Mouse (Mus musculus): ENCODE data around the gene Abl1.

Abl1 gene

DNA sequence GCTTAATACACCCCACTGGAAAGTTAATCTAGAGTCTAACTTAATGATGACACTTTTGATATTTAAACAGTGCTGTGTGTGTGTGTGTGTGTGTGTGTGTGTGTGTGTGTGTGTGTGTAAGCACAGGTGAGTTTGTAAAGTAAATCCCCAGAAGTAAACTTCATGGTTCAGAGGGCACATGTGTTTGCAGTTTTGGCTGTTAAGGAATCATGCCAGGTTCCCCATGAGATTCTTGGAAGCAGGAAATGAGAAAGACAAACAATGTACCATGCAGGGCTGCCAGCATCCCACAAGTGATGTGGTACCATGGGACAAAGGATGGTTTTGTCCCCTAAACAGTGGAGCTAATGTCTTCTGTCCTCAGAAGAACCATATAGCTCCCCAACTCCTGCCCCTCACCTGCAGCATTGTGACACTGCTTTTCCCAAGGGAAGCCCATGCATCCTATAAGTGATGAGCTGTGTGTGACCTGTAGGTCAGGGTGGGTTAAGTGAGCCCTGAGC lies 57.6 kb downstream of the Abl1 start:
- DNase-seq (ENCODE audit: low spot score) = no peak

DNA sequence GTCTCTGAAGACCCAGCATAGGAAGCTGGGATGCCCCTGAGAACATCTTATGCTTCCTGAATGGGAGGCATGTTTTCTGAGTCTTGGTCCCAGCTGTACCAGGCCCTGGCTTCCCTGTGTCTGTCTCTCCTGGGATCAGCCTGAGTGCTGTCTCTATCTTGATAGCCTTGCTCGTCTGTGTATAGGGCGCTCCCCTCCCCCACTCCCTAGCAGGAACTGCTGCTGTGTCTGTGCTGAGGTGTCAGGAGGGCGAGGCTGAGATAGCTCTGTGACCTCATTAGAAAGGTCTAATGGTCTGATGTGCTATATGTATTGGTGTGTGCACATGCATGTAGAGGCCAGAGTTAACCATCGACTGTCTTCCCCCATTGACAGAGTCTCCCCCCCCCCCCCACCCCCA lies 58.7 kb downstream of the Abl1 start:
- no peak for DNase-seq (ENCODE audit: low spot score)

- no peak for DNase-seq (ENCODE audit: low spot score)
Measured at GRCm38 (mm10) chr2:31749046-31749709, 61.0 kb downstream of the Abl1 start.

- no peak for DNase-seq (ENCODE audit: low spot score)
Measured at GRCm38 (mm10) chr2:31750133-31750532, 62.0 kb downstream of the Abl1 start.

GRCm38 (mm10) chr2:31757472-31757871 lies 69.3 kb downstream of the Abl1 start:
- no peak for DNase-seq (ENCODE audit: low spot score)

DNA sequence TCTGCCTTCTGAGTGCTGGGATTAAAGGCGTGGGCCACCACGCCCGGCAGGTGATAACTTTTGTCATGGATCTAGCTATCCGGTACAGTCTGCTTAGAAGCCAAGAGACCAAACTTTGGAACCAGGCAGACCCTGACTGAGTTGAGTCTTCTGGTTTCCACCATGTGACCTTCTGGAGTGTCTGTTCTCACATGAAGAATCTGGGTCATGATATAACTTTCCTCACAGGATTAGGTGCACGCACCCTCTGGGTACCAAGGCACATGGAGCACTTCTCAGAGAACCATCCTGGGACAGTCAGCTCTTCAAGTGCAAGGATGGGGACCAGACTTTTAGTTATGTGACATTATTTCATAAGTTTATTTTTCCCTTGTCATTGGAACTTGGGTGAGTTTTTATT lies 70.8 kb downstream of the Abl1 start:
- DNase-seq (ENCODE audit: low spot score) = no peak

- DNase-seq (ENCODE audit: low spot score) = peak; percentile 60
Measured at GRCm38 (mm10) chr2:31759751-31760460, 71.7 kb downstream of the Abl1 start.

DNA sequence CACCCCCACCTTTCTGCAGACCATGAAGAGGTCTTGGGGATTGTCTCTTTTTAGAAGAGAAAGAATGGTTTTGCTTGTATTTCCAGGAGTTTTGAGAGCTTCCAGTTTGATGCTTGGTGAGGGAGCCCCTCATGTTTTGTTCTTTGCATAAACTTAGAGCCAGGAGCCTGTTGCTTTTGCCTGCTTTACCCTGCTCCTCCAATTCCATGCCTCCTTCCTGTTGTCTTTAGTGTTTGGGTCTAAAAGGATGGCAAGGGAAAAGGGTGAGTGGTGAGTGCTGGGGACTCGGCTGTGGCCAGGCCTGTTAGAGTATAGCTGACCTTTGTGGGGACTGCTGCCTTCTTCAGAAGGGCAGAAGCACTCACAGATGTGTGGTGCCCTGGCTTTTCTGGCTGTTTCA lies 72.3 kb downstream of the Abl1 start:
- no peak for DNase-seq (ENCODE audit: low spot score)

GRCm38 (mm10) chr2:31761115-31761531 lies 72.9 kb downstream of the Abl1 start:
- no peak for DNase-seq (ENCODE audit: low spot score)

DNA sequence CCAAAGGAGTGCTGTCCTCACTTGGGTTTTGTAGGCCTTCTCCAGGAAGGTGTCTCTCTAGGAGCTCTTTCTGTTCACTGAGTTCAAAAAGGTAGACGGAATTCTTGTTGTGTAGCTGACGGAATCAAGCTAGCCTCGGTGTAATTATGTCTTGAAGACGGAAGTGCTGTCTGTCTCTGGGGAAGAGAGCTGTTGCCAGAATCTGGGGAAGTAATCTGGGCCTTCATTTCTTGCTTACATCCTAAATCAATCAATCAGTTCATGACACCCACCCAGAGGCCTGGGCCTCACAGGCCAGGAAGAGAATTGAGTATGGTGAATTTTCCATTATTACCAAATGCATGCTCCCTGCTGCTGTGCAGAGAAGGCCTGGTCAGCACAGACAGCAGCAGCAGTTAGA lies 73.4 kb downstream of the Abl1 start:
- DNase-seq (ENCODE audit: low spot score) = no peak

DNA sequence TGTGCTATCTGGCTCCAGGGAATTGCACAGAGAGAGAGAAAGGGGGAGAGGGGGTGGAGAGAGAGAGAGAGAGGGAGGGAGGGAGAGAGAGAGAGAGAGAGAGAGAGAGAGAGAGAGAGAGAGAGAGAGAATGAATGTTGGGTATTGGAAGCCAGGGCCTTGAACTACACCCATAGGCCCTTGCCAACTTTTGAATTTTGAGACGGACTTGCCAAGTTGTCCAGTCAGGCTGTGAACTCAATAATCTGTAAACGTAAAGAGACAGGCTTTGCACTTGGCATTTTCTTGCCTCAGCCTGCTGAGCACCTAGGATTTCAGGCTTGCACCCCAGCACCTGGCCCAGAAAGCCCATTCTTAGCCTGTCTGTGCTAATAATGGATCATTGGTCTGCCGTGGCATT lies 74.0 kb downstream of the Abl1 start:
- DNase-seq (ENCODE audit: low spot score) = no peak

DNA sequence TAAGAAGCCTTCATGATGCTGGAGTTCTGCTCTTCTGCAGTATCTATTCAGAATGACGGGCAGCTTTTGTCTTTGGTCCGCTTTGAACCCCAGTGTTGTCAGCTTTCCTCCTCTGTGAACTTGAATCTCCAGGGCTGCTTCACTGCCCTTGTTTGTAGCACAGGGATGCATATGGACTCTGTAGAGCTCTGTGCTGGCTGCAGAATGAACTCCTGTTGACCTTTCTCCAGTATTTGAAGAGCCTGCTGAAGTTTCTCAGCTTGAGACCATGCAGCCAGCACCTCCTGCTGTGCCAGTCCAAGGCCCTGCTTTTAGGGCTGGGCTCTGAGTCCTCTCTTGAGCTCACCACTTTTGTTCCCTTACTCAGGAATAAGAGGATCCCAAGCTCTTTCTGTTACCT lies 74.7 kb downstream of the Abl1 start:
- DNase-seq (ENCODE audit: low spot score) = no peak

GRCm38 (mm10) chr2:31763271-31763670 lies 75.1 kb downstream of the Abl1 start:
- DNase-seq (ENCODE audit: low spot score) = no peak

DNA sequence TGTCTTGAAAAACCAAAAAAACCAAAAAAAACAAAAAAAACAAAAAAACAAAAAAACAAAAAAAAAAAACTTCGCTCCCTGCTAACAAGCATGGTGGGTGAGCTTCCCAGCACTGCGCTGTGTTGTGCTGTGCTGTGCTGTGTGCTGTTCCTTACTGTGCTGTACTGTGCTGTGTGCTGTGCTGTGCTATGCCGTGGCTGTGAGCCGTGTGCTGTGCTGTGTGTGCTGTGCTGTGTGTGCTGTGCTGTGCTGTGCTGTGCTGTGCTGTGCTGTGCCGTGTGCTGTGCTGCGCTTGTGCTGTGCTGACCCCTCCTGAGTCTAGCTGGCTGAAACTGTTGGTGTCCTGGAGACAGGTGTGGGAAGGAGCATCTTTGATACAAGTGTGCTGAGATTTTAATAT lies 78.9 kb downstream of the Abl1 start:
- DNase-seq (ENCODE audit: low spot score) = no peak

GRCm38 (mm10) chr2:31767815-31768214 lies 79.6 kb downstream of the Abl1 start:
- no peak for DNase-seq (ENCODE audit: low spot score)

- no peak for DNase-seq (ENCODE audit: low spot score)
Measured at GRCm38 (mm10) chr2:31769115-31769514, 80.9 kb downstream of the Abl1 start.

- no peak for DNase-seq (ENCODE audit: low spot score)
Measured at GRCm38 (mm10) chr2:31769631-31770111, 81.5 kb downstream of the Abl1 start.

GRCm38 (mm10) chr2:31770781-31771441 lies 82.7 kb downstream of the Abl1 start:
- no peak for DNase-seq (ENCODE audit: low spot score)

DNA sequence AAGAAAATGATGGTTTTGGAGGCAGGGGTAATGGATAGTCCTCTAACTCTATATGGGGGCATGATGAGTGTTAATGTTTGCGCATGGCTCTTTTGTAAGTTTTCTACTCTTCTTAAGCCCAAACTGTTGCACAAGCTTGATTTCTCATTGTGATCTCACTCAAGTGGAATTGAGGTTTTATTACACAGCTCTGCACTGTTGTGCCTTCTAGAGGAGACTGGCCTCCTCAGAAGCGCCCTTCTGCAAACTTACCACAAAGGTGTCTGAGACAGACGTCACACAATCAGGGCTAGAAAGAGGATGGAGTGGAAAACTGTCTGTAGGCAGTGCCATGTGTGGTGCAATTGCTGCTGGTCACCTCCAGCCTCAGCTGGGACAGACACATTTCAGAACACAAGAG lies 88.3 kb downstream of the Abl1 start:
- no peak for DNase-seq (ENCODE audit: low spot score)

DNA sequence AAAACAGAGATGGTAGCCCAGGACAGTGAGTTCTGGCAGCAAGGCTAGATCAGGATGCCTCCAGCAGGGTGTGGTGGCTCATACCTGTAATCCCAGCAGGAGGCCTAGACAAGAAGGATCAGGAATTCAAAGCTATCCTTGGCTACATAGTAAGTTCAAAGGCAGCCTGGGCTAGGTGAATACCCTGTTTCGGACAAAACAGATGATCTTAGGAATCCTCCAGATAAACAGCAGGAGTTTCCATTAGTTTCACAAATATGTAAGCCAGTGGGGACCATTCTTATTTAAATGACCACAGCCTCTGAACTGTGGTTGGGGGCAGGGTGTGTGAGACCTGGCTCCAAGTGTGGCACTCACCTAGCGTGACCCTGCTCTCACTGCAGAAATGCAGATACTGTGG lies 91.1 kb downstream of the Abl1 start:
- no peak for DNase-seq (ENCODE audit: low spot score)

GRCm38 (mm10) chr2:31782958-31783602 lies 94.9 kb downstream of the Abl1 start:
- no peak for DNase-seq (ENCODE audit: low spot score)

DNA sequence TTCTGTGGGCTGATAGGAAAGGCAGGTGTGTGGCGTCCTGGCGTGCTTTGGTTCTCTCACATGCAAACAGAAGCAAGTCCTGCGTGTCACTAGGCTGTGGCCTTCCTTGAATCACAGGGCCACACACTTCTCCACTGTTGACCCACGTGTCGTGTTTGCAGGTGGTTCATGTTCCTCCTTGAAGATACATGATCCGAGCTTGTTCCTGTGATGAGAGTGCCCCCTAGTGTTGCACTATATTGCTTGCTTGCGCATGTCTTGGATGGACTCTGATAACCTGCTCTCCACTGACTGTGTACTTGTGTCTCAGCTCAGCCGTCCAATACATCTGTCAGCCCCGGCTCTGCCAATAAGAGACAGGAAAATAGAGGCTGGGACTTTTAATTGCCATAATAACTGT lies 96.9 kb downstream of the Abl1 start:
- no peak for DNase-seq (ENCODE audit: low spot score)

DNA sequence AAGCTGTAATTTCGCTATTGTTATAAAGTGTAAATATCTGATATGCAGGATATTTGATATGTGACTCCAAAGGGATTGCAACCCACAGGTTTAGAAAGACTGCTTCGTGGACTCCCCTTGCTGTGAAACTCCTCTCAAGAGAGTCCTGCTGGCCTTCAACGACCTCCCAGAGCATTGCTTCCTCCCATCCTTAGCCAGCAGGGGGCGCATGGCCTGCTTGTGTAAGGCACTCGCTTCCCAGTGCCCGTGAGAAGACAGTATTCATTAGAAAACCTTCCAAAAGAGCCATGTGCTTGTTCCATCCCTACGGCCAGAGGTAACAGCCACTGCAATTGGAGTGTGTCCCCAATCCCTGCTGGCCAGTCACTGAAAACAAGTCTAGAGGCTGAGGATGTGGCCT lies 98.9 kb downstream of the Abl1 start:
- DNase-seq (ENCODE audit: low spot score) = no peak

Measured in urinary bladder, postnatal 10 days (tissue).